Mouse (Mus musculus): ENCODE measurements at regions not wholly inside any gene's neighbourhood (a gene's known extent, or its start where the extent isn't known, plus 50 kb on each side); places are given as distances from the start of the nearest gene placed in this dataset.
"Not testable (repeated sequence)": the region's sequence is repeated elsewhere in the genome, so short reads cannot be mapped to it uniquely, and the experiment has no call there.

GRCm38 (mm10) chr3:41504867-41505266 lies 50.7 kb upstream of the Jade1 start:
- no peak for DNase-seq

GRCm38 (mm10) chr3:41502161-41502560 lies 53.4 kb upstream of the Jade1 start:
- no peak for DNase-seq

GRCm38 (mm10) chr3:41501639-41502038 lies 53.9 kb upstream of the Jade1 start:
- not testable (repeated sequence) for DNase-seq

GRCm38 (mm10) chr3:41501124-41501523 lies 54.4 kb upstream of the Jade1 start:
- no peak for DNase-seq

- no peak for DNase-seq
These were observed 55.9 kb upstream of the Jade1 start for GRCm38 (mm10) chr3:41499680-41500079.

GRCm38 (mm10) chr3:41498791-41499190 lies 56.7 kb upstream of the Jade1 start:
- DNase-seq: peak; percentile 70

GRCm38 (mm10) chr3:41497771-41498170 lies 57.8 kb upstream of the Jade1 start:
- DNase-seq: no peak

GRCm38 (mm10) chr3:41496931-41497710 lies 58.4 kb upstream of the Jade1 start:
- peak; percentile 44 for DNase-seq

GRCm38 (mm10) chr3:41495893-41496292 lies 59.6 kb upstream of the Jade1 start:
- no peak for DNase-seq

GRCm38 (mm10) chr3:41495097-41495496 lies 60.4 kb upstream of the Jade1 start:
- DNase-seq: no peak

GRCm38 (mm10) chr3:41493472-41493871 lies 62.1 kb upstream of the Jade1 start:
- DNase-seq: no peak

- DNase-seq: no peak
These were observed 62.7 kb upstream of the Jade1 start for GRCm38 (mm10) chr3:41492727-41493392.

- DNase-seq: peak; percentile 34
These were observed 63.4 kb upstream of the Jade1 start for GRCm38 (mm10) chr3:41492031-41492726.

GRCm38 (mm10) chr3:41491185-41491584 lies 64.3 kb upstream of the Jade1 start:
- DNase-seq: peak; percentile 28

- DNase-seq: no peak
These were observed 65.5 kb upstream of the Jade1 start for GRCm38 (mm10) chr3:41489998-41490397.

GRCm38 (mm10) chr3:41489571-41489970 lies 66.0 kb upstream of the Jade1 start:
- peak; percentile 22 for DNase-seq

- no peak for DNase-seq
These were observed 67.2 kb upstream of the Jade1 start for GRCm38 (mm10) chr3:41488229-41488774.

- no peak for DNase-seq
These were observed 70.6 kb upstream of the Jade1 start for GRCm38 (mm10) chr3:41484920-41485319.

- peak; percentile 28 for DNase-seq
These were observed 71.9 kb upstream of the Jade1 start for GRCm38 (mm10) chr3:41483582-41483981.

- no peak for DNase-seq
These were observed 72.5 kb upstream of the Jade1 start for GRCm38 (mm10) chr3:41482881-41483494.

GRCm38 (mm10) chr3:41480186-41480585 lies 75.3 kb upstream of the Jade1 start:
- DNase-seq: no peak

GRCm38 (mm10) chr3:41478971-41479370 lies 76.6 kb upstream of the Jade1 start:
- no peak for DNase-seq

- DNase-seq: no peak
These were observed 79.0 kb upstream of the Jade1 start for GRCm38 (mm10) chr3:41476516-41476915.
